Mouse (Mus musculus) layer of hippocampus, adult 18-20 months (tissue): ENCODE measurements around the gene Ing5. TPM values are rescaled to one million over a fixed set of nuclear protein-coding genes. Genes with fewer than 3 reads are reported as not detected.
"Not testable (repeated sequence)": the region's sequence is repeated elsewhere in the genome, so short reads cannot be mapped to it uniquely, and the experiment has no call there.

ENCODE experiments used
- DNase-seq, 2 experiments: peaks; one replicate each; pipeline ENCODE4 v3.0.0; 2022; ENCODE audit warnings: low spot score in 2 of 2
- total RNA-seq, 2 experiments: library from RNA; stranded (reverse); gene quantifications; 2 replicates each; pipeline ENCODE4 v1.2.3; 2021

Ing5 gene
- total RNA-seq, 2 experiments from 2014 or later = 12.6 to 14.7 TPM

DNA sequence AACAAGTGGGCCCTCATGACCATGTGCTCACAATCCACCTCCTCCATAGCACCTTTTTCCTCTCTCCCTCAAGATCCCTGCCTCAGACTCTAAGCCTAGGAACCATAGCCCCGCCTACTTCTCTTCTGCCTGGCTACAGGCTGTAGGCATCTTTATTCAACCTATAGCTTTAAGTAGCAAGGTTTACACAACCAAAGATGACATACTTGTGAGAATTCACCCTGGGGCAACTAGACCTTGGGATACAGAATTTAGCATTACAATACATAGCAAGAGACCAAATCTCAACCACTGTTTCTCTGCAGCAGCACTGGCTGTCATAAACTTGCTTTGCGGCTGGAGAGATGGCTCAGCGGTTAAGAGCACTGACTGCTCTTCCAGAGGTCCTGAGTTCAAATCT, 6.2 kb downstream of the Ing5 start:
- DNase-seq = no peak

DNA sequence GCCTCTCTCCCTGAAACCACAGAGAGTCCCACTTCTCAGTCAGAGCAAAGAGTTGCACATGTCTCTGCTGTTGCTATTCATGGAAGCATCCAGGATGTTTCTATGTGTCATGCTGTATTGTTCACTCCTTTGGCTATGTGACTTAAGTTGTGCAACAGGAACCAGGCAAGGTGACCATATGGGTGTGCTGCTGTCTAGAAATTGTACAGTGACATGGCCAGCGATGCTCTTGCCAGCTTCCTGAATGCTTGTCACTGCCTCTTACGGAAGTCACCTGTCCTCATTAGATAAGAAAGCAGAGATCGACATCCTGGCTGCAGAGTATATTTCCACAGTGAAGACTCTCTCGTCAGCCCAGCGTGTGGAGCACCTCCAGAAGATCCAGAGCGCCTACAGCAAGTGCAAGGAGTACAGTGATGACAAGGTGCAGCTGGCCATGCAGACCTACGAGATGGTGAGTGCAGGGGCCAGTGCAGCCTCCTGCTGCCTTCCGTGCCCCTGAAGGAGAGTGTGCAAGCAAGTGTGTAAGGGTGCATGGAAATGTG, 7.8 kb downstream of the Ing5 start:
- no peak for DNase-seq

DNA sequence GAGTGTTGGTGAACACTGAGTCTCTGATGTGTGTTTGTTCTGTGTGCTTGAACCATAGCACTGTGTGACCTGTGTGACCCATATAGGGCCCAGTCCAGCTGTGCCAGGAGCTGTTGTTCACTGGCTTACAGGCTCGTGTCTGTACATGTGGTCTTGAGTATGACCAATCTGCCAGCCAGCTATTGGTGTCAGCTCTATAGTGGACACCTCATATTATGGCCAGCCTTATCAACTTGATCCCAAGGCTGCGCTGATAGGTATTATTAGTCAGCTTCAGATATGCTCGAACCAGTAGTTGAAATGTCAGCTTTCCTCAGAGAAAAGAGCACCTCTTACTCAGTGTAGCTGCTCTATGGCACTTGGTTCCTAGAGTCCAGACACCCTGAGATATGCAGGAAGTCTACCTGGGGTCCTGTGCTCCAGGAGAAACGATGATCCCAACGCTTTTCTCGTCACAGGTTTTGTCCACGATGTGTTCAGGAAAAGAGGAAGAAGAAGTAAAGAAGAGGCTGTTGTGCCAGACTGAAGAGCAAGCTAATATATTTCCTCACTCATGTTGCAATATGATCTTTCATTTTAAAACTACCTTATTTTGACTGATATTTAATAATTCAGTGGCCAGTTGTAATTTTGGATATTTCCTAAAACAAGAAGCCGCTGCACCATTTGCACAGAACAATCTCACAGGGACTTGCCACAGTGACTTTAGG, 14.2 kb downstream of the Ing5 start:
- no peak for DNase-seq

DNA sequence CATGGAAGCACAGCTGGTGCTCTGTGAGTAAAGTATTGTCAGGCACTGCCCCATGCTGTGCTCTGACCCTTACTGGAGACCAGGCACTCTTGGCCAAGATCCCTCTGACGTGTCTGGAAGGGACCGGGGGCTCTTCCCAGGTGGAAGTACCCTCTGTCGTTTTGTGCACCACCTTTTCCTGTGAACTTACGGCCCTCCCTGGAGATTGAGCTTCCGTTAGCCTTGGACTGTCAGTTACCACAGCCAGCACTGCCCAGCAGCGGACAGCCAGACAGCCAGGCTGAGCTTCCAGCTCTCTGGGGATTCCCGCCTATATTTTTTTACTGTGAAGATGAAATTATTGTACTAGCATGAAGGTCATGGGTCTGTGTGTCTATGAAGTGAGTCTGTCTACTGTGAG, 15.0 kb downstream of the Ing5 start:
- no peak for DNase-seq

DNA sequence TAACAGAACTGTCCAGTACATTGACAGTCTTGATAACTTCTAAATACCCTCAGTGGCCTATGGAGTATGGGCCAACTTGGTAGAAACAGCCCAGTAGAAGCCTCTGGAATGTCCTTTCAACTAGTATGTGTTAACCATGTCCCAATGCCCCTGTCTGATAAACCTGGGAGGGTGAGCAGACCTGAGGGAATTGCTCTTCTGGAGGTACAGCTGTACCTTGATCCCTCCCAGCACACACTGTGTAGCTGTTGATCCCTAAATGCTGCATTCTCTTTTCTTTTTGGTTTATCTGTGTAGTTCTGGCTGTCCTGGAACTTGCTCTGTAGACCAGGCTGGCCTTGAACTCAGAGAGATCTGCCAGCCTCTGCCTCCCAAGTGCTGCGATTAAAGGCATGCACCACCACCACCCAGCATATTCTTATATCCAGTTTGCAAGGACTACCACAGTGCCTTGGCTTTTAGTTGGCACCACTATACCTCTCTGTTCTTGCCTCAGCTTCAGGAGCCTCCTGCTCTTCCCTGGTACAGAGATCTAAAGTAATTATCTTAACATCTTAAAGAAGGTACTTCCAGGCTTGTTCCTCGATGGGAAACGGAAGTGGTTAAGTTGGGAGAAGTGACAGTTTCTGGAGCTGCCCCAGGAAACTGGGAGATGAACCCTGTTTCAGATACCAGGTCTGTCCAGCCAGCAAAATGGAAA, 20.2 kb downstream of the Ing5 start:
- DNase-seq = no peak

DNA sequence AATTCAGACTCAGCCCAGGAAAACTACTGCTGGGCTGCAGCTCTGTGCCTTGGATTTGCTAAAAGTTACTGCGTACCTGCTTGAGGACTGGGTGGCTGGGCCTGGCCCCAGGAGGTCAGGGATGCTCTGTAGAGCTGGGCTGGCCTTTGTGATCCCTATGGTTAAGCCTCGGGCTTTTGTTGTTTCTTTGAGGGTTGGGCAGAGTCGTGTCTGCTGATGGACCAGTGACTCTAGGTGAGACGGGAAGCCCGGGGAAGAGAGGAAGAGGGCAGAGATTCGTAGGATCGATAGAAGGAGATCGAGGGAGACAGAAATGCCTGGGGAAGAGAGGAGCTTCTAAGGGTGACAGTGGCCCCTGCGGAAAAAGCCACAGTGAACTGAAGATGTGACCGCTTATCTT, 20.8 kb downstream of the Ing5 start, which contains the start of gene D2hgdh:
Gene D2hgdh, plus strand, starts transcription at position 301 of the 400 bp plus-strand sequence.
- no peak for DNase-seq

DNA sequence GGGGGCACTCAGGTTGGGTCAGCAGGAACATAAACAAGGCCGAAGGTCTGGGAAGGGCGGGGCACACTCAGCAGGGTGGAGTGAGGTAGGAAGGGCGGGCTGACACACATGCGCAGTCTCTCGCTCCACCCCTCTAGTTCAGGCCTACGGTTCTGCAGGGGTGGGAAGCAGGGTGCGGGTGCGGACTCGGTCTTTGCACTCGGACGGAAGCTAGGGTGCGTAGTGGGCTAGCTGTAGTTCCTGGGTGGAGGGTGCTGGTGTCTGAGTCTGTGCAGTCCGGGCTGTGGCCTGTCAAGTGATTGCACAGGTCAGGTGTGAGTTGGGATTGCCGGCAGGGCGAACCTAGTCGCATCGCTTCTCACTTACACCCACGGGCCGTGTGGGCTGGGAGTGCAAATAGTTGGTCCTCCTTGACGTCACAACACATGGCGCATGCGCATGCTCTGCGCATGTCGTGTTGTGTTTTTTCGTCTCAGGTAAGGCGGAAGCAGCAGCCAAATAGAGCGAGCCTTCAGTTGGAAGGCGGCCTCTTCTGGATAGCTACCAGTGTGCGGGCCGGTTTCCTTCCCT, 21.4 kb downstream of the Ing5 start:
- DNase-seq = peak; percentile 96 to 98

DNA sequence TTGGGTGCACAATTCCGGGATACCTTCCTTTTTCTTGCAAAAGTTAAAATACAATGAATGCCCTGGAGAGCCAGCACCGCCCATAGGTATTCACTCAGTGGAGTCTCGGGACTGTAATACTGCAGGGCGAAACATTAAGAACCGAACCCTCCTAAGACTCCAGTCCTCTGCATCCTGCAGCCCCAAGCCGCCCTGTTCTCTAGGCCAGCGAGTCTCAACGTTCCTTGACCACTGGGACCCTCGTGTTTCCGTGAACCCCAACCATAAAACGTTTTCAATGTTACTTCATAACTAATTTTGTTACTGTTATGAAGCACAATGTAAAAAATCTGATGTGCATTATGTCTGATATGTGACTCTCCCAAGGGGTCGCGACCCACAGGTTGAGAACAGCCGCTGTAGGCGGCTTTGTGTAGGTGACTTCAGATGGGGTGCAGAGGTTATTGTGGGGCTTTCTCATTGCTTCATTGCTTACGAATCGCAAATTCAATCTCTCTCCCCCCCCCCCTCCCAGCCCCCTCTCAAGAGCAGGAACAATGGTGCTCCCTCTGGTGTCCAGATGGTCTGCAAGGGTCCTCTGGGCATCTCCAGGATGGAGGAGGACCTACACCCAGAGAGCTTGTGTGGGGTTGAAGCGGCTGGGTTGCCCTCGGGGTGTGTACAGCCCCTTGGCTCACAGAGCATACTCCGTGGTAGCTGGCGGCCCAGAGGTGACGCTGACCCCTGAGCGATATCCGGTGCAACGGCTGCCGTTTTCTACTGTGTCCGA, 22.2 kb downstream of the Ing5 start:
- peak in 1 of 2 experiments; percentile 45 for DNase-seq

DNA sequence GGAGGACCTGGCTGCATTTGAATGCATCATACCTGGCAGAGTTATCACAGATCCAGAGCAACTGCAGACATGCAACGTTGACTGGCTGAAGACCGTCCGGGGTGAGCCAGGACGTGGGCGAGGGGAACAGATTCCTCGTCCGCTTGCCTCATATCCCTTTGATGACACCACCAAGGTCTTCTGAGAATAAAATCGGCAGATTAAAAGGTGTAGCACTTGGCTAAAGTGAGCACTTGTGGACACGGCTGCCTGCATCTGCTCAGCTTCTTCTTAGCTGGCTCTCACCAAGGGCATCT, 22.7 kb downstream of the Ing5 start:
- no peak for DNase-seq

DNA sequence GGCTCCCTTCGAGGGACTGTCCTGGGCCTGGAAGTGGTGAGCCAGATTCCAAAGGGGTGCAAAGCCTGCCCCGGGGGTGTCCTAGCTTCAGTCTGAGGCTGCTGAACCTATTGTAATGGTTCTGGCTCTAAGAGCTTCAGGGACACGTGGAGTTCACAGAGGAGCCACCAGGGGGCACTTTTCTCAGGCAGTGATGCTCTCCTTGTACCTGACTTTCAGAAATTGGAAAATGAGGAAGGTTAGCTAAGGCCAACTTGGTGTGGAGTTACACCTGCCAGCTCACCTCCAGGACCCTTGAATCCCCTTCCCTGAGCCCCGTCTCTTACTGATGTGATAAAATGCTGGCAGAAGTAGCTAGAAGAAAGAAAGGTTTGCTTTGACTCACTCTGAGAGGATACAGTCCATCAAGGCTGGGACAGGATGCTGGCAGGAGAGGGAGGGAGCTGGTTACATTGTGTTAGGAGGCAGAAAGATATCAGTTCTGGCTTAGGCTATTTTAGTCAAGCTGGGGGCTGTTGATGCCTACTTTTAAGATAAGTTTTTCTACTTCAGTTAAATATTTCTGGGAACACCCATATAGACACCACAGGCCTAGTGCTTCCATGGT, 29.1 kb downstream of the Ing5 start:
- DNase-seq = not testable (repeated sequence)

DNA sequence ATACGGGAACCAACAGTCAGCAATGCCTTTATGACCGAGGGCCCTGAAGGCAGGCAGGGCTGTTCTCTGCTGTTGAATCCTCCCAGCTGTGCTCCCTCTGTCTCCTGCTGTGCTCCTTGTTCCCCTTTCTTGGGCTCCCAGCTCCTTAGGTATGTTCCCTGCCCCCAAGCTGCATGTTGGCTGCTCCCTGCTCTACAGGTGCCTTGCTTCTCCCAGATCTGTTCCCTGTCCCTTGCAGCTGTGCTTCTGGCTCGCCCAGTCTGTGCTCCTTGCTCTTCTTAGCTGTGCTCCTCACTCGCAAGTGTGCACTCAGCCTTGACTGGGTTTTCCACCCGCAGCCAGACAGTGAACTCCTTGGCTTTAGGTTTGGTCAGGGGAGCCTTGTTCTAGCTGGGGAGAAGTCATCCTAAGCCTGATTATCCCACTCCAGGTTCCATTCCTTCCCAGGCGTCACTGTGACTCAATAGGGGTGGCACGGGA, 30.9 kb downstream of the Ing5 start:
- DNase-seq = no peak

DNA sequence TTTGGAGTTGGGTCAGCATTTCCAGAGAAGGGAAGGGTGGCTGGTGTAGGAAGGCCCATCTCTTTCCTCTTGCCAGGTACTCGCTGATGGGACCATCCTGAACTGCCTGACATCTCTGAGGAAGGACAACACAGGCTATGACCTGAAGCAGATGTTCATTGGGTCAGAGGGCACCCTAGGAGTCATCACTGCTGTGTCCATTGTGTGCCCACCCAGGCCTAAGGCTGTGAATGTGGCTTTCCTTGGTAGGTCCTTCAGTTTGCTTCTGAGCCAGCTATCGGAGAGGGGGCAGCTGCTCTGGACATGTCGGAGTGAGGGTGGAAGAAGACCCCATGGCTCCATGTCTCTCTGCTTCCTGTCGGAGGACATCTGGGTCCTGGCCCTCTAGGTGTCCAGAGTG, 31.4 kb downstream of the Ing5 start:
- DNase-seq = no peak

DNA sequence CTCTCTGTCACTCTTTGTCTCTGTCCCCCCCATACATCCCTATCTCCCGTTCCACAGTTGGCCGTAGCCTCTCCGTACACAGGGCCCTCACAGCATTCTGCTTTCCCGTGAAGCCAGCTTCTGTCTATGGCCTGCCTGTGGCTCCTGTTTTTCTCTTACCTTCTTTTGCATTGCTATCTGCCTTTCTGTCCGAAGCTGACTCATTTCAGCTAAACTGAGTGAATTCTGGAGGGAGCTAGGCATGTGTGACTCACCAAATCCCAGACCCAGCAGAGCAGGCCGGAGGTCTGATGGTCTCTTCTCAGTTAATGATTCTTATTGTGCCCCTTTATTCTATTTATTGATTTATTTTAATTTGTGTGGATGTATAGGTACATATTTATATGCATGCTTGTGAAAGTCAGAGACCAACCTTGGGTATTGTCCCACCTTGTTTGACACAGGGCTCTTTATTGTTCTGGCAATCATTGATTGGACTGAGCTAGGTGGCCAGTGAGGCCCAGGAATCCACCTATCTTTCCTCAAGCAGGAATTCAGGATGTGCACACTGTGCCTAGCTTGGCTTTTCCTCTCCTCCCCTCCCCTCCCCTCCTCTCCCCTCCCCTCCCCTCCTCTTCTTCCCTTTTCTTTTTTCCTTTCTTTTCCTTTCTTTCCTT, 32.2 kb downstream of the Ing5 start:
- no peak for DNase-seq

DNA sequence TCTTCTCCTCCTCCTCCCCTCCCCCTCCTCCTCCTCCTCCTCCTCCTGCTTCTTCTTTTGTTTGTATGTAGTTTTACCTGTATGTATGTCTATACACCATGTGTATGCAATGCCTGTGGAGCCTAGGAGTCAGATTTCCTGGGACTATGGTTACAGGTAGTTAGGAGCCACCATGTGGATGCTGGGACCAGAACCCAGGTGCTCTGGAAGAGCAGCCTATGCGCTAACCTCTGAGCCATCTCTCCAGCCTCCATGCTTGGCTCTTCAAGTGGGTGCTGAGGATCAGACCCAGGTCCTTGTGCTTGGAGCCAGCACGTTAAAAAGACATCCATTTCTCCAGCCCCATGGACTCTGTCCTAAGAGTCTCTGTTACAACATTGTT, 32.8 kb downstream of the Ing5 start:
- no peak for DNase-seq

DNA sequence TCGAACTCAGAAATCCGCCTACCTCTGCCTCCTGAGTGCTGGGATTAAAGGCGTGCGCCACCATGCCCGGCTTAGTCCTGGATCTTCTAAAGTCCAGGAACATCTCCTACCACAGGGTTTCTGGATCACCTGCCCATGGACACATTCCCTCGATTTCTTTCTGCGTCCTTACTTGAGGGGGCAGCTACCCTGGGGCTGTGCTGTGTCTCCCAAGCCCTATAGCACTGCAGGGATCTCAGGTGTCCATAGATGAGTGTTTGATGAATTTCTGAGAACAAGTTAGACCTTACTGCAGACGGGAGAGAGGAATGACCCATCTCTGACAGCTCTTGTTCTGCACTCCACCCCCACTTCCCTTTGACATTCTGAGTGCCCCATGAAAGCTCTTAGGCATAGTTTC, 33.6 kb downstream of the Ing5 start:
- DNase-seq = no peak

DNA sequence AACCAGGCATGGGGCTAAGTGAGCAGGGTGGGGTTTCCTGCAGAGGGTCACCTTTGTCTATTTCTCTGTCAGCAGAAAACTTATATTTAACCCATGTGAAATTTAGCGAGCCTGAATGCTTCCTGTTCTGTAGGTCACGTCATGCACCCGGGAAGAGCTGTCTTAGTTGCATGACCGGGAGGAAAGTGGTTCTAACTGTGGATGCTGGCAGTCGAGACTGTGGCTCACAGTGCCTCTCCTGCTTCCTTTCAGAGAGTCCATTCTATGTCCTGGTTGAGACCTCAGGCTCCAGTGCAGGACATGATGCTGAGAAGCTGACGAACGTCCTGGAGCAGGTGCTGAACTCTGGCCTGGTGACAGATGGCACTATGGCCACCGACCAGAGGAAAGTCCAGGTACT, 34.8 kb downstream of the Ing5 start:
- not testable (repeated sequence) for DNase-seq

DNA sequence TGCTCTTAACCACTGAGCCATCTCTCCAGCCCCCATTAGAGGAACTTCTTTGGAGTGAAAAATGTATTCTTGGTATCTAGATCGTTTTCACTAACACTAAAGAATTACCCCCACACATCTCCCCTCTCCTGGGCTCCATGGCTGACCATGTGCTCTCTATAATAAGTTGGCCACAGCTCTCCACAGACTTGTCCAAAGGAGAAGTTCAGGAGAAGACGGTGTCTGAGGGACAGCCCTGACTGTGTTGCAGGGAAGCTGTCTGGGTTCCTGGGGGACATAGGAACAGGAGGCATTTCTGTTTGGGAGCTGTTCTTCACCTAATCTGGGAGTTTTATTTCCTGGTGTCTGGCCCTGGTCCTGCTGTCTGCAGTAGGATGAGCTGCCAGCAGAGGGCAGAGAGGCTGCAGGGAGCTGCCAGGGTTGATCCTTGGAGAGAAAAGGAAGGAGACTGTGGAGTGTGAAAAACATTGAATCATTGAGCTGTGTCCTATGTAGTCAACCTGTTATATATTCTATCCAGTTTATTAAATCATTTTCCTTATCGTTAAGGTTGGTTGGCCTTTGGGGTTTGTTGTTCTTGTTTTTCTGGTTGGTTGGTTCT, 42.1 kb downstream of the Ing5 start:
- not testable (repeated sequence) for DNase-seq

DNA sequence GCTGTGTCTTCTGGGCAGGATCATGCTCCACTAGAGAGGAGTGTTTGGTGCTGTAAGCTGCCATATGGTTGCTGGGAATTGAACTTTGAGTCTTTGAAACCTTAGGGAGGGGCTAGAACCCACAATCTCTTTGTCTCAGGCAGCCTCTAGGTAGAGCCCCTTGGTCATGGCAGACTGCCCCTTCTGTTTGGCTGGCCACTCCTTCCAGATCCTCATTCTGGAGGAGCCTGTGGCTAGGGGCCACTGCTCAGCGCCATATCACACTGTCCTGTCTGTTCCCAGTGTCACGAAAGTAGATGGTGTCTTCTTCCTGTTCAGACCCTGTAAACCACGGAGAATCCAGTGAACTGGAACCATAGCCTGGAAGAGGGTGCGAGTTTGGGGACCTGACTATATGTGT, 52.0 kb downstream of the Ing5 start:
- DNase-seq = not testable (repeated sequence)

DNA sequence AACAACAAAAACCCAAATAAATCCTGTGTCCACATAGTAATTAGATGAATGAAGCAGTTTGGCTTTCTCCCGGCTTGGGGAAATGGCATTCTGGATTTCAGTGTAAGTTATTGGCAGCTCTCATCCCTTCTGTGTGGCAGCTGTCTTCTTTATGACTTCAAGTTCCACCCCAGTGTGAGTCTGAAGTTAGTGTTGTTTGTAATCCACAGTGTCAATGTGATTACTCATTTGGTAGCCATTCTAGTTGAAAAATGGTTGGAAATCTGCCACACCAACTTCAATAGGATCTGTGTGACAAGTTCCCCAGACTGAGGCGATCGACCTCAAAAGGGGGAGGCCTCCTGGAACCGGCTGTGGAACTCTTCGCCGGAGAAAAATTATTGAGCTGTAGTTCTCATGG, 53.6 kb downstream of the Ing5 start:
- DNase-seq = peak in 1 of 2 experiments; percentile 60

DNA sequence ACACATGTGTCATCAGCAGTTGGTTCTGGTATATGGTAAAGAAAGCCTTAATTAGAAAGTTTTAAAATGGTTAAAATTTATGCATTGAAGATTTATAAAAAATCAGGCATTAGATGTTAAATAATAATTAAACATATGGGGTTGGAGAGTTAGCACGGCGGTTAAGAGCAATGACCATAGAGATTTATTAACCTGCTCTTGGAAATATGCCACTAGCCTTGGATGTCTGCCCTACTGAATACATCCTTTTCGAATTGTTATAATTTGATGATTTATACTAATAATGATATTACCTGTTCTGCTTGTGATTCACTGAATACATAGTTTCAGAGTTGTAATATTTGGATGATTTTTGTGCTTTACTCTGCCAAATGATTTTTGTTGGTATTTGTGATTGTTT, 54.2 kb downstream of the Ing5 start:
- no peak for DNase-seq
